Mouse (Mus musculus): ENCODE data around the gene Kcnq1. TPM values are rescaled to one million over a fixed set of nuclear protein-coding genes. Genes with fewer than 3 reads are reported as not detected.

The Kcnq1 gene
- polyA plus RNA-seq, 1 experiment: 1.2 TPM

DNA sequence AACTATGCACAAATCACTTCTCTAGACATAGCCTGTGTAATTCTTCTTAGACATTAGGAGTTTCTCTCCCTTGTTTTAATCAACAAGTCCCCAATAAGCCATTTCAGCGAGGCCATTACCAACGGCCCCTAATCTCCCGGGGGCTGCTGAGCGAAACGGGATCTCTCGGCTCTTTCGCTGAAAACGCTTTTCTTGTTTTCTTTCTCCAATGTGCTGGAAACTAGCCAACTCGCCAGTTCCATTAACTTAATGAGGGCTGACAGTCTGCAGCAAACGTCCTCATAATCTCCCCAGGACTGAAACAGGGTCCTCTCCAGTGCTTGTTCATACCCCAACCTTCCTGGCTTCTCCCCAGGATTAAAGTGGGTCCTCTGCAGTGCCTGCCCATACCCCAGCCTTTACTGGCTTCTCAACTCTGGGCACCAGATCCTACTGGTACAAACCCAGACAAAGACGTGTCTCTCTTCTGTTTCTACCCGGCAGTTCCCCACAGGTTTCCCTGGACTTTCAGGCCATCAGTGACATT lies 237.7 kb downstream of the Kcnq1 start:
- 85% methylated on average over 12 of the region's 12 CpGs for WGBS
- no peak for DNase-seq (ENCODE audit: low read depth in 1 of 2, low spot score in 2 of 2)
- Histone ChIP-seq H3K36me3 (ENCODE audit: control insufficient read depth, insufficient read depth, low read length) (no peaks in the 10 kb centered on the region), H3K4me1 (ENCODE audit: control insufficient read depth, insufficient read depth, insufficient read length) (no peaks in the 10 kb centered on the region), H3K27me3 (ENCODE audit: control insufficient read depth, insufficient read depth, low read length) (no peaks in the 10 kb centered on the region), H3K27ac (ENCODE audit: insufficient read depth, low read length) (no peak overlapping the region), H3K4me3 (ENCODE audit: extremely low read depth, insufficient read depth, insufficient read length) (no peak overlapping the region)
- TF ChIP-seq POLR2A (IDR thresholded peaks at IDR 0.05; ENCODE audit: low read depth, low read length) (no peak), CTCF (IDR thresholded peaks at IDR 0.05; ENCODE audit: extremely low read depth, insufficient read depth, insufficient read length, insufficient replicate concordance) (no peak)

DNA sequence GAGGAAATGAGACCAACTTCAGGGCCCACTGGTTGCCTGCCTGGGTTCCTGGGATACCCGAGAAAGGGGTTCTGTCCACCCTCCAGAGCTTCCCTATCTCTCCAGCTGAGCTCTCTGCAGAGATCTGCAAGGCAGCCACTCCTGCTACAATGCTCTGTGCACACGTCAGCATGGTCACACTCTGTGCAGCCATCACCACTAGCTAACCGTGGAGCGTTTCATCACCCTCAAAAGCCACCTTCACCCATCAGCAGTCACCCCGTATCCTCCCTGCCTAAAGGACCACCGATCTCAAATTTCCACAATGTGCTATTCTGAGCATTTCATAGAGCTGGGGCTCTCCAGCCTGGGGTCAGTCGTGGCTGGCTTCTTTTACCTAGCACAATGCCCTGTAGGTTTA lies 243.1 kb downstream of the Kcnq1 start:
- TF ChIP-seq POLR2A (IDR thresholded peaks at IDR 0.05; ENCODE audit: low read depth, low read length) (no peak), CTCF (IDR thresholded peaks at IDR 0.05; ENCODE audit: extremely low read depth, insufficient read depth, insufficient read length, insufficient replicate concordance) (no peak)
- no peak overlapping the region for H3K27ac ChIP-seq (ENCODE audit: insufficient read depth, low read length)
- no peaks in the 10 kb centered on the region for H3K4me1 ChIP-seq (ENCODE audit: control insufficient read depth, insufficient read depth, insufficient read length)
- whole genome bisulfite sequencing: 80% methylated on average over 7 of the region's 7 CpGs
- no peak overlapping the region for H3K4me3 ChIP-seq (ENCODE audit: extremely low read depth, insufficient read depth, insufficient read length)
- H3K36me3 ChIP-seq (ENCODE audit: control insufficient read depth, insufficient read depth, low read length): no peaks in the 10 kb centered on the region
- DNase-seq (ENCODE audit: low read depth in 1 of 2, low spot score in 2 of 2): no peak
- no peaks in the 10 kb centered on the region for H3K27me3 ChIP-seq (ENCODE audit: control insufficient read depth, insufficient read depth, low read length)

GRCm38 (mm10) chr7:143349848-143350247 lies 243.7 kb downstream of the Kcnq1 start:
- WGBS: 37% methylated on average over 1 of the region's 1 CpGs
- TF ChIP-seq POLR2A (IDR thresholded peaks at IDR 0.05; ENCODE audit: low read depth, low read length): no peak
- no peak for TF ChIP-seq CTCF (IDR thresholded peaks at IDR 0.05; ENCODE audit: extremely low read depth, insufficient read depth, insufficient read length, insufficient replicate concordance)
- Histone ChIP-seq H3K27me3 (ENCODE audit: control insufficient read depth, insufficient read depth, low read length) (no peaks in the 10 kb centered on the region), H3K4me3 (ENCODE audit: extremely low read depth, insufficient read depth, insufficient read length) (no peak overlapping the region), H3K27ac (ENCODE audit: insufficient read depth, low read length) (no peak overlapping the region), H3K36me3 (ENCODE audit: control insufficient read depth, insufficient read depth, low read length) (no peaks in the 10 kb centered on the region), H3K4me1 (ENCODE audit: control insufficient read depth, insufficient read depth, insufficient read length) (no peaks in the 10 kb centered on the region)
- no peak for DNase-seq (ENCODE audit: low read depth in 1 of 2, low spot score in 2 of 2)

- Histone ChIP-seq H3K27ac (ENCODE audit: insufficient read depth, low read length) (no peak overlapping the region), H3K4me1 (ENCODE audit: control insufficient read depth, insufficient read depth, insufficient read length) (no peaks in the 10 kb centered on the region), H3K4me3 (ENCODE audit: extremely low read depth, insufficient read depth, insufficient read length) (no peak overlapping the region), H3K27me3 (ENCODE audit: control insufficient read depth, insufficient read depth, low read length) (no peaks in the 10 kb centered on the region), H3K36me3 (ENCODE audit: control insufficient read depth, insufficient read depth, low read length) (no peaks in the 10 kb centered on the region)
- TF ChIP-seq CTCF (IDR thresholded peaks at IDR 0.05; ENCODE audit: extremely low read depth, insufficient read depth, insufficient read length, insufficient replicate concordance) (no peak), POLR2A (IDR thresholded peaks at IDR 0.05; ENCODE audit: low read depth, low read length) (no peak)
- 92% methylated on average over 5 of the region's 5 CpGs for WGBS
- no peak for DNase-seq (ENCODE audit: low read depth in 1 of 2, low spot score in 2 of 2)
These were observed 249.7 kb downstream of the Kcnq1 start for GRCm38 (mm10) chr7:143355831-143356230.

DNA sequence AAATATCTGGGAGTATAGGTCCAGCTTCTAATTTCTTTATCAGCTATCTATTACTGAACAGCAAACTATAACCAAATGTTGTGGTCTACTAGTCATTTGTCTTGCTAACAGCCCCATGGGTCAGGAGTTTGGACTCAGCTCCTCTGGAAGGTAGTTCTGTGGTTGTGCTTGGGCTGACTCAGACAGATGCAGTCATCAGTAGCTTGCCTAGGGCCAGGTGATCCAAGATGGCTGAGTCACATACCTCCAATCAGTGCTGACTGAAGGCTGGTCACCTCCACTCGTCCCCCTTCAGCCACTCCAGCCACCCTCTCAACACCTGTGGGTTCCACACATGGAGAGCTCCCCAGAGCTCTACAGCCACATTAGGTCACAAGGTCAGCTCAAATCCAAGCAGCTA lies 250.9 kb downstream of the Kcnq1 start:
- no peaks in the 10 kb centered on the region for H3K36me3 ChIP-seq (ENCODE audit: control insufficient read depth, insufficient read depth, low read length)
- H3K27me3 ChIP-seq (ENCODE audit: control insufficient read depth, insufficient read depth, low read length): no peaks in the 10 kb centered on the region
- no peak overlapping the region for H3K27ac ChIP-seq (ENCODE audit: insufficient read depth, low read length)
- no peak overlapping the region for H3K4me3 ChIP-seq (ENCODE audit: extremely low read depth, insufficient read depth, insufficient read length)
- H3K4me1 ChIP-seq (ENCODE audit: control insufficient read depth, insufficient read depth, insufficient read length): no peaks in the 10 kb centered on the region
- WGBS: 46% methylated on average over 1 of the region's 1 CpGs
- TF ChIP-seq POLR2A (IDR thresholded peaks at IDR 0.05; ENCODE audit: low read depth, low read length) (no peak), CTCF (IDR thresholded peaks at IDR 0.05; ENCODE audit: extremely low read depth, insufficient read depth, insufficient read length, insufficient replicate concordance) (no peak)
- no peak for DNase-seq (ENCODE audit: low read depth in 1 of 2, low spot score in 2 of 2)

- 90% methylated on average over 4 of the region's 4 CpGs for WGBS
- H3K27ac ChIP-seq (ENCODE audit: insufficient read depth, low read length): no peak overlapping the region
- H3K4me3 ChIP-seq (ENCODE audit: extremely low read depth, insufficient read depth, insufficient read length): no peak overlapping the region
- H3K36me3 ChIP-seq (ENCODE audit: control insufficient read depth, insufficient read depth, low read length): no peaks in the 10 kb centered on the region
- no peak for DNase-seq (ENCODE audit: low read depth in 1 of 2, low spot score in 2 of 2)
- TF ChIP-seq CTCF (IDR thresholded peaks at IDR 0.05; ENCODE audit: extremely low read depth, insufficient read depth, insufficient read length, insufficient replicate concordance): no peak
- TF ChIP-seq POLR2A (IDR thresholded peaks at IDR 0.05; ENCODE audit: low read depth, low read length): no peak
- no peaks in the 10 kb centered on the region for H3K27me3 ChIP-seq (ENCODE audit: control insufficient read depth, insufficient read depth, low read length)
- no peaks in the 10 kb centered on the region for H3K4me1 ChIP-seq (ENCODE audit: control insufficient read depth, insufficient read depth, insufficient read length)
These were observed 251.7 kb downstream of the Kcnq1 start for GRCm38 (mm10) chr7:143357831-143358230.

DNA sequence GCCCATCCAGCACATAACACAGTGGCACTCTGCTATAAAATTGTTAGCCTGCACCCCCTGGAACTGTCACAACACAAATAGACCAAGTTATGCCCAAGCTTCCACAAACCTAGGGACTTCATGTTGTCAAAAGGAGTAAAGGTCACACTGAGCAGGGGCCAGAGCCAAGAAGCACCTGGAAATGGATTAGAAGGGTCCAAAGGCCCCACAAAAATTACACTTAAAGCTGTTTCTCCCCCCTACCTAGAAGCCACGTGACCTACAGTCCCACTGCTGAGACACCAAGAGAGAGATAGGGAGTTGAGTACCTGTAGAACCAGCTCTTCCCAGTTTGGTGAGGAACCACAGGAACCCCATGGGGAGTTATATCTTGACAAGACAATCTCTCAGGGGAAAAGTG lies 253.6 kb downstream of the Kcnq1 start:
- TF ChIP-seq POLR2A (IDR thresholded peaks at IDR 0.05; ENCODE audit: low read depth, low read length): no peak
- no peak for TF ChIP-seq CTCF (IDR thresholded peaks at IDR 0.05; ENCODE audit: extremely low read depth, insufficient read depth, insufficient read length, insufficient replicate concordance)
- WGBS: 69% methylated on average over 1 of the region's 1 CpGs
- no peak for DNase-seq (ENCODE audit: low read depth in 1 of 2, low spot score in 2 of 2)

More for the DNA sequence above, 253.6 kb downstream of the Kcnq1 start:
- Histone ChIP-seq H3K27me3 (ENCODE audit: control insufficient read depth, insufficient read depth, low read length) (no peaks in the 10 kb centered on the region), H3K27ac (ENCODE audit: insufficient read depth, low read length) (no peak overlapping the region), H3K36me3 (ENCODE audit: control insufficient read depth, insufficient read depth, low read length) (no peaks in the 10 kb centered on the region), H3K4me1 (ENCODE audit: control insufficient read depth, insufficient read depth, insufficient read length) (no peaks in the 10 kb centered on the region), H3K4me3 (ENCODE audit: extremely low read depth, insufficient read depth, insufficient read length) (no peak overlapping the region)
